Mouse (Mus musculus) lung, embryonic 14.5 days (tissue): ENCODE data around the gene Gm43064. TPM values are rescaled to one million over a fixed set of nuclear protein-coding genes. Genes with fewer than 3 reads are reported as not detected.

Experiments used
- ATAC-seq: fragments of 200-750 bp; cut with Nextera tagmentation; 2 replicates; pipeline ENCODE4 v1.8.0; 2017; ENCODE audit warnings: mild to moderate bottlenecking, moderate TSS enrichment, moderate library complexity; ENCODE audit not compliant: insufficient read depth
- DNase-seq: peaks from one replicate; pipeline ENCODE4 v3.0.0-alpha.2; 2015
- H3K27ac ChIP-seq: fragments of 300-500 bp; sonication (generic); 2 replicates; pipeline ENCODE4 v1.5.1; 2014; ENCODE audit warnings: low read depth, mild to moderate bottlenecking, moderate library complexity
- H3K27me3 ChIP-seq: fragments of 300-500 bp; sonication (generic); 2 replicates; pipeline ENCODE4 v1.6.1; 2014; ENCODE audit warnings: low read length, control low read depth; ENCODE audit not compliant: insufficient read depth
- H3K36me3 ChIP-seq: fragments of 300-500 bp; sonication (generic); 2 replicates; pipeline ENCODE4 v1.6.1; 2014; ENCODE audit warnings: control low read depth; ENCODE audit not compliant: insufficient read depth
- H3K4me1 ChIP-seq: fragments of 300-500 bp; sonication (generic); 2 replicates; pipeline ENCODE4 v1.6.1; 2014; ENCODE audit warnings: antibody characterized with exemption, control low read depth; ENCODE audit not compliant: insufficient read depth
- H3K4me2 ChIP-seq: fragments of 300-500 bp; sonication (generic); 2 replicates; pipeline ENCODE4 v1.6.1; 2014; ENCODE audit warnings: mild to moderate bottlenecking
- H3K4me3 ChIP-seq: fragments of 300-500 bp; sonication (generic); 2 replicates; pipeline ENCODE4 v1.5.1; 2014; ENCODE audit warnings: low read depth, low read length
- H3K9ac ChIP-seq: fragments of 300-500 bp; sonication (generic); 2 replicates; pipeline ENCODE4 v1.6.1; 2014
- H3K9me3 ChIP-seq: fragments of 300-500 bp; sonication (generic); 2 replicates; pipeline ENCODE4 v1.6.1; 2016; ENCODE audit warnings: low read depth, low read length, control low read depth
- CTCF ChIP-seq: IDR thresholded peaks from 2 replicates; pipeline ENCODE4 v1.5.1; 2016; ENCODE audit warnings: antibody characterized with exemption, low read depth
- WGBS: fragments of 180-500 bp; shearing (Covaris S2); extraction: QIAGEN DNeasy Blood & Tissue Kit; methylation state at CpG from one replicate; pipeline ENCODE4 v1.1.7; 2014; 5-methylcytosine and 5-hydroxymethylcytosine counted together
- polyA plus RNA-seq: library from polyadenylated mRNA; unstranded; fragments of >200 nt; fragmentation: Nextera tagmentation; extraction: Ambion mirVana; gene quantifications from 2 replicates; pipeline ENCODE4 v1.2.1, GENCODE M21; 2014

Gm43064 gene
- polyA plus RNA-seq, 1 experiment from 2014 or later: 0.21 TPM

DNA sequence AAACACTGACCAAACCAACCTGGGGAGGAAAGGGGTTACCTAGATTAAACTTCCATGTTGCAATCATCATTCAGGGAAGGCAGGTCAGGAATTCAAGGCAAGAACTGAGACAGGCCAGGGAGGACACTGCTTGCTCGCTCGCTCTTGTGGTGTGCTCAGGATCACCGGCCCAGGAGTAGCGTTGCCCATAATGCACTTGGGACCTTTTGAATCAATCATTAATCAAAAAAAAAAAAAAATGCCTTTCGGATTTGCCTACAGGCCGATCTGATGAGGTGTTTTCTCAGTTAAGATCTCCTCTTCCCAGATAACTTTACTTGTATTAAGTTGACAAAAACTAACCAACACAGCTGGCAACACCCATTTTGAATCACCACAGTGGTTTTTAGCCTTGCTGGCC is 54.8 kb downstream of the Gm43064 start:
- no peak for DNase-seq
- Histone ChIP-seq H3K4me3 (no peak overlapping the region), H3K27ac (no peak overlapping the region), H3K36me3 (no peaks in the 10 kb centered on the region), H3K27me3 (no peaks in the 10 kb centered on the region), H3K4me1 (no peaks in the 10 kb centered on the region), H3K9ac (no peak overlapping the region), H3K4me2 (no peak overlapping the region), H3K9me3 (no peaks in the 10 kb centered on the region)
- TF ChIP-seq CTCF: no peak
- ATAC-seq: no peak
- 80% methylated on average over 6 of the region's 6 CpGs for WGBS

DNA sequence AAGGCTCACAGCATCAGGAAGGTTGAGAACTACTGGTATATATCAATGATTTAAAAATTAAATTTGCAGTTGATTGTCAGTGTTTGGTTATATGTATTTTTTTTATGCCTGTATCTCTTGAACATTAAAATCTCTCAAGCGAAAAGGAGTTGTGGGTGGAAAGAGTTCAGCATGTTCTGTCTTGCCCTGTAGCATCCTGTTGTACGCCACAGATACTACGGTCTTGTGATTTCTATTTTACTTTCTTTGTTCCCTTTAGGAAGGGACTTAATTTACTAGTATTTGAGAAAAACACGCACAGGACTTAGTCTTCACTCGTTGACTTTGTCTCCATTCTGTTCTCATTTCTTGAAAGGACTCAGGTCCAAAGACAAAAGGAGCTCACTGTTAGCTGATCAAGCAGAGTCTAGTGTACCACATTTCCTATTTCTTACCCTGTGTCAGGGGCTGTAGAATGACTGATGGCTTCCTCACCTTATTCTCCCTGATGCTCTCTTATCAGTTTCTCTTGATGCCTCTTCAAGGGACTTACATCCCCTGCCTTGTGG is 58.1 kb downstream of the Gm43064 start:
- WGBS: 89% methylated on average over 5 of the region's 5 CpGs
- TF ChIP-seq CTCF: no peak
- H3K4me3 ChIP-seq: no peak overlapping the region
- H3K27ac ChIP-seq: no peak overlapping the region
- no peaks in the 10 kb centered on the region for H3K27me3 ChIP-seq
- no peaks in the 10 kb centered on the region for H3K36me3 ChIP-seq
- no peaks in the 10 kb centered on the region for H3K9me3 ChIP-seq
- H3K9ac ChIP-seq: no peak overlapping the region
- H3K4me1 ChIP-seq: no peaks in the 10 kb centered on the region
- no peak overlapping the region for H3K4me2 ChIP-seq
- no peak for ATAC-seq
- DNase-seq: no peak

DNA sequence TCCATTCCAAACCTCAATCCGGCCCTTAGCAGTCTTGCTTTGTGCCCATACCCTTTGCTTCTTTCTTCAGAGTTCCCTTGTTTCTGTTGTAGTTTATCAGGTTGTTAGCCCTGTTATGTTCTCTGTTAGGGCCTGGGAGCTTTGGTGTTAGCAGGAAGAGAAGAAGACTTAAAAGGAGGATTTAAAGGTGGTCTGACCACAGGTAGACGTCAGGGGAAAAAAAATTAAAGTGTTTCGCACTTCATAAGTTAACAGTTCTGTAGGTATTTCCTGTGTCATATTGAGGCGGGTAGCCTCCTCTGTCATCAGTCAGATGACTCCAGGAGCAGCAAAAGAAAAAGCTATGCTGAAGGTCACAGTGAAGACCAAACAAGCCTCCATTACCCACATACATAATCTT is 58.6 kb downstream of the Gm43064 start:
- no peak overlapping the region for H3K4me3 ChIP-seq
- H3K9ac ChIP-seq: no peak overlapping the region
- H3K9me3 ChIP-seq: no peaks in the 10 kb centered on the region
- no peaks in the 10 kb centered on the region for H3K27me3 ChIP-seq
- H3K27ac ChIP-seq: no peak overlapping the region
- H3K4me1 ChIP-seq: no peaks in the 10 kb centered on the region
- H3K4me2 ChIP-seq: no peak overlapping the region
- TF ChIP-seq CTCF: no peak
- ATAC-seq (no peak), DNase-seq (no peak)
- no peaks in the 10 kb centered on the region for H3K36me3 ChIP-seq
- WGBS: 63% methylated on average over 4 of the region's 4 CpGs

DNA sequence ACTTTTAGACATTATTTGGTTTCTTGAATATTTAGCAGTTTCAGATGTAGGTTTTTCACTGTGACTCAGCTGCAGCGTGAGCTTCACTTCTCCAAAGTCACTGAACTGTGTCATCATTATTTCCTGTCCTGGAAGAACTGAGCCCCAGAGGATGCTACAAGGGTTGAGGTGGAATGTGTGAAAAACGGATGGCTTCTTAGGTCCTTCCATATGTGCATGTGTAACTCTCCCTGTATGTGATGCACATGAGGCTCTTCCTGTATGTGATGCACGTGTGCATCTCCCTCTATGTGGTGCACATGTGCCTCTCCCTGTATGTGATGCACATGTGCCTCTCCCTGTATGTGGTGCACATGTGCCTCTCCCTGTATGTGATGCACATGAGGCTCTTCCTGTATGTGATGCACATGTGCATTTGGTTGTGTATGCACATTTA is 63.3 kb downstream of the Gm43064 start:
- ATAC-seq (no peak), DNase-seq (no peak)
- H3K27me3 ChIP-seq: no peaks in the 10 kb centered on the region

DNA sequence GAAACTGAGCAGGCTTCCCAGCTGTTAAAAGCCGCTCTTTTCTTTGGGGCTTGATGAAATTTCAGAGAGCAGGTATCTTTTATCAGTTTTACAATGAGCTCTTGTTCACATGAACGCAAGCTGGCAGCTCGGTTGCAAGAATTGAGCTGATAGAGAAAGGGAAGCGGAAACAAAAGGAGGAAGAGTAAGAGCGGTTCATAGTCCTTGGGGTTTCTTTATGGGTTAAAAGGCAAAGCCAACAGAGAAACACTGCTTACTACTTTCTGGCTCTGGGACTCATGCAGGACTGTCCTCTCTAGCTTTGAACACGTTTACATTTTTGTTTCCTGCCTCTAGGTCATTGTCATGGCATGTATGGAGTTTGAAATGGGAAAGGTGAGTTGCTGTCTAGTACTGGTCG is 65.0 kb downstream of the Gm43064 start:
- H3K27me3 ChIP-seq: no peaks in the 10 kb centered on the region
- H3K4me1 ChIP-seq: no peaks in the 10 kb centered on the region
- no peak overlapping the region for H3K4me3 ChIP-seq
- no peaks in the 10 kb centered on the region for H3K9me3 ChIP-seq
- no peak for TF ChIP-seq CTCF
- H3K27ac ChIP-seq: no peak overlapping the region
- WGBS: 58% methylated on average over 7 of the region's 7 CpGs
- no peak overlapping the region for H3K4me2 ChIP-seq
- ATAC-seq (no peak), DNase-seq (no peak)
- no peak overlapping the region for H3K9ac ChIP-seq
- H3K36me3 ChIP-seq: no peaks in the 10 kb centered on the region

More for the DNA sequence above, 63.3 kb downstream of the Gm43064 start:
- no peak for TF ChIP-seq CTCF
- Histone ChIP-seq H3K4me2 (no peak overlapping the region), H3K27ac (no peak overlapping the region), H3K9ac (no peak overlapping the region), H3K9me3 (no peaks in the 10 kb centered on the region), H3K4me3 (no peak overlapping the region), H3K4me1 (no peaks in the 10 kb centered on the region), H3K36me3 (no peaks in the 10 kb centered on the region)
- 70% methylated on average over 3 of the region's 3 CpGs for WGBS

DNA sequence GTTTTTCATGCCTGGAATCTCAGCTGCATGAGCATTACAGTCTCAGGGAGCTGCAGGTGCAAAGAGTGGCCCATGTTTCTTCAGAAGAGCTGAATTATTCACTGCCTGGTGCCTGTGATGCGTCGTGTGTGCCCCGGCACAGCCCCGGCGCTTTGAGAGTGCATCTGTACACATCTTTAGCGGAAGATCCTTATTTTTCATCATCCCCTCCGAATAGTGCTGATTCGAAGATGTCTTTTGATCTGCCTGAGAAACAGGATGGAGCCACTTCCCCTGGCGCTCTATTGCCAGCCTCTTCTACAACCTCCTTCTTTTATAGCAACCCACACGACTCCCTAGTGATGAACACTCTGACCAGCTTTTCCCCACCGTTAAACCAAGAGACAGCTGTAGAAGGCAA is 76.6 kb downstream of the Gm43064 start:
- Histone ChIP-seq H3K36me3 (no peaks in the 10 kb centered on the region), H3K9ac (no peak overlapping the region), H3K4me1 (no peaks in the 10 kb centered on the region), H3K4me2 (no peak overlapping the region), H3K27ac (no peak overlapping the region), H3K9me3 (no peaks in the 10 kb centered on the region), H3K27me3 (no peaks in the 10 kb centered on the region), H3K4me3 (no peak overlapping the region)
- DNase-seq (no peak), ATAC-seq (no peak)
- no peak for TF ChIP-seq CTCF
- WGBS: 70% methylated on average over 11 of the region's 11 CpGs

DNA sequence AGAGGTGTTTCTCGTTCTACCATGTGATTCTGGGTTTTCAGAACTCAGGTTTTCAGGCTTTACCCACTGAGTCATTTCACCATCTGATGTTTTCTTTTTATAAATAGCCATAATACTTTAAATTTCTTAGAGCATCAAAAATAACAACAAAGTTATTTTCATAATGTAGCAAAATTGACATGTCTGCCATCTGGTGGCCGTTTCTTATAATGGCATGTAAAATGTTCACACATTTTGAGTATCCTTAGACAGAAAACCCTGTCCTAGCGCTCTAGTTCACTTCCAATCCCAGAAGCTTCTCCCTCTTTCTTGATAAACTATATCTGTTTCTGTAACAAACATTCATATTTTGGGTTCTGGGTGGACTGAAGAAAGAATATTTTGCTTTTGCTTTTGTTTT is 78.2 kb downstream of the Gm43064 start:
- WGBS: 25% methylated on average over 3 of the region's 3 CpGs
- H3K36me3 ChIP-seq: no peaks in the 10 kb centered on the region
- DNase-seq: peak; percentile 89
- no peak overlapping the region for H3K27ac ChIP-seq
- no peak overlapping the region for H3K4me2 ChIP-seq
- no peak overlapping the region for H3K4me3 ChIP-seq
- no peaks in the 10 kb centered on the region for H3K27me3 ChIP-seq
- TF ChIP-seq CTCF: peak; percentile 71
- H3K4me1 ChIP-seq: no peaks in the 10 kb centered on the region
- no peak for ATAC-seq
- no peak overlapping the region for H3K9ac ChIP-seq
- no peaks in the 10 kb centered on the region for H3K9me3 ChIP-seq

Other genes starting within 250 kb of the Gm43064 start
- gene Syt6, start 234.3 kb upstream of the Gm43064 start, polyA plus RNA-seq: 0.47 and 0.73 TPM in 2 replicates
- gene Atg4a-ps, start 163.5 kb upstream of the Gm43064 start, polyA plus RNA-seq: 0.20 and 0.32 TPM in 2 replicates
- 79.0 and 82.5 TPM in 2 replicates for gene Olfml3, start 71.6 kb upstream of the Gm43064 start, polyA plus RNA-seq
- gene Gm10964, start 70.2 kb upstream of the Gm43064 start, polyA plus RNA-seq: not detected in 2 replicates
- 16.8 and 17.2 TPM in 2 replicates for gene Hipk1, start 18.0 kb upstream of the Gm43064 start, polyA plus RNA-seq
- gene Dclre1b, start 129 bp upstream of the Gm43064 start, polyA plus RNA-seq: 36.5 and 41.1 TPM in 2 replicates
- gene Ap4b1, start 53 bp upstream of the Gm43064 start, polyA plus RNA-seq: 19.1 and 21.9 TPM in 2 replicates
- not detected in 2 replicates for gene Bcl2l15, start 23.0 kb downstream of the Gm43064 start, polyA plus RNA-seq
- gene Ptpn22, start 50.2 kb downstream of the Gm43064 start, polyA plus RNA-seq: 0.68 and 0.78 TPM in 2 replicates
- 12.0 and 12.9 TPM in 2 replicates for gene Rsbn1, start 104.5 kb downstream of the Gm43064 start, polyA plus RNA-seq
- gene Phtf1, start 158.5 kb downstream of the Gm43064 start, polyA plus RNA-seq: 36.9 and 38.8 TPM in 2 replicates